Mouse (Mus musculus): ENCODE measurements around the gene Ei24. TPM values are rescaled to one million over a fixed set of nuclear protein-coding genes. Genes with fewer than 3 reads are reported as not detected.

Gene Ei24
- total RNA-seq (2021) = 100 to 1,000 TPM; 116 to 133 TPM
- long read RNA-seq, experiment 1, transcript Ei24-201 (11 exons, 2,220 nt) = major isoform, 80 of 100 reads
- long read RNA-seq, experiment 1, partial matches to known transcripts = 5 of 100 reads
- long read RNA-seq, experiment 1, other reads (novel, unspliced or antisense) = 12 of 100 reads
- long read RNA-seq, experiment 2, transcript Ei24-201 (11 exons, 2,220 nt) = major isoform, 47 of 56 reads
- long read RNA-seq, experiment 2, partial matches to known transcripts = 1 of 56 reads
- long read RNA-seq, experiment 2, other reads (novel, unspliced or antisense) = 5 of 56 reads

DNA sequence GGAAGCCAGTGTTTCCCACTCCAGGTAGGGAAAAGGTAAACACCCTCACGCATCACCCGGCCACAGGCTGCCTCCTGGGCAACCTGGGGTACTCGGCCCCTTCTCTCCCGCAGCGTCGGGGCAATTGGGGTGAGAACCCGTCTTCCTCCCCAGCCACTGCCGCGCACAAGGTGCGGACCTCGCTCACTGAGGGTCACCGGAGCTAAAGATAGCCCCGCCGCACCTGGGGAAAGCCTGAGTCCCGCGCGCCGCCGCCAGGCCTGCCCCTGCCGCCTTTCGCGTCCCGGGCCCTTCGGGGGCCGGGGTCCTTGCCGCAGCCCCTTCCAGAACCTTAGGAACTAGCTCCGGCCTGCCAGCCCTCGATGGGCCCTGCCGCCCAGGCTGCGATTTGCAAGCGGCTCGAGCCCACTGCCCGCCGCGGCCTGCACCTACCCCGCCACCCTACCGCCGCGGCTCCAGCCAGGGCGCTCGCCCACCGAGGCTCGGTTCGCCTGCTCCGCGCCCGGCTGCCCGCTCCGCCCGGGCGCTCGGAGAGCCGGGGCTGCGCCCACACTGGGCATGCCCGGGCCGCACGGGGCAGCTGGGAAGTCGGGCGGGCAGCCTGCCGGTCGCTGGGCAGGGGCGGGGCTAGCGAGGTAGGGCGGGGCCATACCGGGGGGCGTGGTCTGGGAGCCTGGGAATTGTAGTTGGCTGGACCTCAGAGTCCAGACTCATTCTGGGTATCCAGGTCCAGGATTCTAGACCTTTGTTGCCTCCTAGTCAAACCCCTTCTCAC lies at the start of gene Ei24:
Gene Ei24 (minus strand): TSS at position 613 of the 775 bp plus-strand sequence.
- peak; percentile 97 to 98 for DNase-seq

DNA sequence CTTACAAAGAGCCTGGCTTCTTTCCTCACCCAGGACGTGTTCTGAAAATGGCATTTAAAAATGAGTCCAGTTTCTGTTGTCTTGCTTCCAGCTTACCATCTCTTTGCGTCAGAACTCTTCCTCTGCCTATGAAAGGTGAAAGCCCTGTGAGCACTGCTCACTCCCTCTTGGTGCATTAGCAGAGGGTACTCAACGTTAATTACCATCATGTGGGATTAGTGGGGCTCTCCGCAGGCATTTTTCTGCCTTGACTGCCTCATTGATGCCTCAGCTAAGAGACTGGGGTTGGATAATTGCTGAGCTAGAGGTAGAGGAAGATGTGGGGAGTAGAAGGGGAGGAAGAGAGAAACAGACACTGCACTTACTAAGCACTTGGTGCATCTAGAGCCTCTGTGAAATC lies 49.2 kb upstream of the Ei24 start:
- DNase-seq = no peak

DNA sequence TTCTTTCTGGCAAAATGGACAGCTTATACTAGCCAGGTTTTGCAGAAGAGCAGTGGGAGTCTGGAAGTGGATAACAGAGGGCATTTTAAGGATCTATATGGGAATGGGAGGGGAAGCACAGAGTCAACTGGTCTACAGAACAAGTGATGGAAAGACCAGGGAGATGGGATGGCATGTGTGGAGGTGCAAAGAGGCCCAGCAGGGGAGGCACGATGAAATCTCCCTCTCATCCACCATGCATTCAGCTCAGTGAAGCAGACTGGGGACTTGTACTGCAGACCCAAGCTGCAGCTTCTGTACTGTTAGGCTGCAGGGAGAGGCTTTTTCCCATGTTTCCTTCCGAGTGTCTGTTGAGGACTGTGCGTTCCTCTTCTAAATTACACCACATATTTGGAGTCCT lies 36.7 kb upstream of the Ei24 start:
- DNase-seq = no peak

DNA sequence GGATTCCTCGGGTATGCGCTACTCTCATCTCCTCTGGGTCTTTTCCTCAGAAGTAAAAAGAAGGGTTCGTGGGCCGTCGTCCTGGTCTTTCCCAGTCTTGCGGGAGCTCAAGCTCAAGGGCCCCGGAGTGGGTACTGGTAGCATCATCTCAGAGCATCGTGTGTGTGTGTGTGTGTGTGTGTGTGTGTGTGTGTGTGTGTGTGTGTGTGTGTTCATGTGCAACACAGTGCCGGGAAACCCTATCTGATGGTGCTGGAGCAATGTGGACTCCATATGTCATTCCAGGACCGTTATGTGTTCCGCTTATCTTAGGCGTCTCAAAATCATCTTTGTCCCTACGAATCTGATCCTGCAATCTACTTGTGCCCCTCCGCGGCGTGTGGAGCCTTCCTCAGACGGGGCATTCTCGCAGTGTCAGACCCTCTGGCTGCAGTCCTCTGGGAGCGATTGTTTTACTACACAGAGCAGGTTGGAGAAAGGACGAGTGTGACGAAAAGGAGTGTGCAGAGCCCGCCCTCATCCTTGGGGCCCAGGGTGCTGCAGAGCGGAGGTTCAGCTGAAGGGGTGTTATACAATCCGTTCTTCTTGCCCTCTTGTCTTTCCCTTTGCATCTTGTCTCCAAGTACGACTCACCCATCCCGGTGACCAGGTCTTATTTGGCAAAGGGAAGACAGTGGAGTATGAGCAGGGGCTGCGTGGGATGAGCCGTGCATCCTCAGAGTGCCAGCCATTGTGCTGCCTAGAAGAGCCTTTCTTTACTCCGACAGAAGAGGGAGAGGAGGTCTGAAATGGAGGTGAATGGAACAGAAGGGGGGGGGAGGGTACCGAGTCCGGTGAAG lies 36.1 kb upstream of the Ei24 start:
- peak; percentile 8 to 18 for DNase-seq

DNA sequence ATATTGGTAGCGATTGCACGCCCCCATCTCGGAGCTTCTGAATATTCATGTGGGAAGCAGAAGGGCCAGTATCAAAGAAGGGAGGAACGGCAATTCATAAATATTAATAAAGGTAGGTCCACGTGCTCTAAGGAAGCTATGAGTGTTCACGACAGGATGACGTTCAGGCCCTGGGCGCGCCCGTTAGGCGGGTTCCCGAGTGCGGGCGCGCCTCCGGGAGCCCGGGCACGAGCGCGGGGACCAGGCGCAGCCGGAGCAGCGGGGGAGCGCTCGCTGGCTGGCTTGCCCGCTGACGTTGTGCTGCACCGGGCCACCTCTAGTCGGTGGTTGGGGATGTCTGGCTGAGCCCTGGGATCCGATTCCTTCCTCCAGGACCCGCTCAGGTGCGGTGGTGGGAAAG lies 35.3 kb upstream of the Ei24 start:
- peak; percentile 78 to 84 for DNase-seq

DNA sequence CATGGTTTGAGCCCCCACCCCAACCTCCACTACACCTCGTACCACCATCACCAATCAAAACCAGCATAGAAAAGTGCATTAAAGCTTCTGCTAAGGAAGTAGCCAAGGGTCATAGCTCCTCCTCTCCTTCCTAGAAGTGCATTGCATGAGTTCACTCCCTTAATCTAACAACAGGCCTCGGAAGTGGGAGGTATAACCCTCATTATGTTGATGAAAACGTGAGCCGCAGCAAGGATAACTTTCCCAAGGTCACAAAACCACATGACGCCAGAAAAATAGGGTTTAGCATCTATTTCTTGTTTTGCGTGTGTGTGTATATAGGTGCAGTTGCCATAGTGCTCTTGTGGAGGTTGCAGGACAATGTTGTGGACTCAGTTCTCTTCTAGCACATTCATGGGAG lies 34.2 kb upstream of the Ei24 start:
- no peak for DNase-seq

DNA sequence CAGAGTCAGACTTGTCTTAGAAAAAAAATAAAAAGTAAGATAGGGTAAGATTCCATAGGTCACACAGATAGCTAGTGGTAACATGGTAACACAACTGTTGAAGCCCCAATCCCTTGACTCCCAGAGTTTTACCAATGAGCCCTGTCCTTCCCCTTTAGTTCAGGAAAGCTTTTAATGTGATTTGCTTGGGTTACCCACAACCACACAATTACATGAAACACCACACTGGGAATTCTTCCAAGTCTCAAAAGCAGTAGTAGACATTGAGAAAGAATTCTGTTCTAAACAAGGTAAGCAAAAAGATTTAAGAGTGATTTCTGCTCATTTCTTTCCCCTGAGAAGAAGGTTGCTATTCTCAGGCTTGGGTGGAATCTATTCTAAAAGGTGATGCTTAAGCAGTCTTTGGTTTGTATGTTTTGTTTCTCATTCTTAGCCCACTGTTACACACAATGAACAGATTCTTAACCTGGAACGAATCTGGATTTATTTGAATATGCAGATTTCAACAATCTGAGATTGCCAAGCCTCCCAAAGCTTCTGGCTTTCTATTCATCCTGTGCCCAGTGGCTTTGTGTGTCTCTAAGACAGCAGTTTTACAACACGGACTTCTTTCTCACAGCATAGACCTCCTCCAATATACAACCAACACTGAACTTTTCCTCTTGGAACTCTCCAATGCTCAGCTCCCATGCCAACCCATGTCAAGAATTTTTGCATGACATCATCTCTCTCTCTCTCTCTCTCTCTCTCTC lies 29.6 kb upstream of the Ei24 start:
- no peak for DNase-seq

DNA sequence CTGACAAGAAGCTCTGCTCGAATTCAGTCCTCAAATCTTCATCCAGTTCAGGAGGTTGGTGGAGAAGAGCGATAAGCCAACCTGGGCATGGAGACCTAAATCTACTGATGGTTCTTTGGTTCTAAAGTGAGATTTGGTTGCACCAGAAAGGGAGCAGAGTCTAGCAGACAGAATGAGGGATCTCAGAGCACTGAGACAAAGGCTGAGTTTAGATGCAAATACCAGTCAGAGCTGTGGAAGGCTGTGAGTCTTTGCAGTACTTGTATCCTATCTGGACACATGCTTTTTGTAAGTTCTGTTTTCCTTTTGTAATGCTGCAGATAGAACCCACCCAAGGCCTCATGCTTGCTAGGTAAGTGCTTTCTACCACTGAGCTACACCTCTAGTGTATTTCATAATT lies 24.8 kb upstream of the Ei24 start:
- no peak for DNase-seq

DNA sequence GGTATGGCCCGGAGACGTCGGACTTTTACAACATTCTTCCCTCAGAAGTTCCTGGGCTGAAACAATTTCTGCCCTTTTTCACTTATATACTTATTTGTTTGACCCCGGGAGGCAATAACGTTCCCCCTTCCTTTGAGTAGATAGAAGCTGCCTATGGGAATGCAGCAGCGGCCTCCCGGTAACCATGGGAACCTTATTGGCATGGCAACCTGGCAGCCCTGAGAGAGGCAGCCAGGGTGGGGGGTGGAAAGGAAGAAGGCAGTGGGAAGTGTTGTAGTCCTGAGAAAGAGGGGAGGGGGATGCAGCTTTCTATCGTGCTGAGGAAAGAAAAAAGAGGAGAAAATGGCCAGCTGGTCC lies 24.4 kb upstream of the Ei24 start, which contains the start of gene Fez1:
Gene Fez1 (plus strand): TSS at position 221 of the 357 bp plus-strand sequence.
- DNase-seq = peak; percentile 36

DNA sequence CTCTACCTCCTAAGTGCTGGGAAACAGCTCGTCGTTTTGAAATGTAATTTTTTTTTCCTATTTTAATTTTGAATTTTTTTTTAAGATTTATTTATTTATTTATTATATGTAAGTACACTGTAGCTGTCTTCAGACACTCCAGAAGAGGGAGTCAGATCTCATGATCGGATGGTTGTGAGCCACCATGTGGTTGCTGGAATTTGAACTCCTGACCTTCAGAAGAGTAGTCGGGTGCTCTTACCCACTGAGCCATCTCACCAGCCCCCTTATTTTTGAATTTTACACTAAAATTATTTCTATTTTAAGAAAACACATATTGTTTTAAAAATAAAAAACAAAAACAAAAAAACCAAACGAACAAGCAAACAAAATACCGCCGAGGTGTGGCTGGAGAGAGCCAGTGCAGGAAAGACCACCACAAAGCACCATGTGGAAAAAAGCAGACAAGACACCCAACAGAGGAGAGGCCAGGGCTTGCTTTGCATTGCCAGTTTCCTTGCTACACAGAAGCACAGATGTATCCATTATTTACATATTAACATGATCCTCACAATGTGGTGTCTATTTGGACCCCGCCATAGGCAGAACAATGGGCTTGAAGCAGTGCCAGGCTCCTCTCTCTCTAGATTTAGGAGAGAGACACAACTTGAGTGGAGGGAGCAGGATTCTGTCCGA lies 23.9 kb upstream of the Ei24 start:
- no peak for DNase-seq

DNA sequence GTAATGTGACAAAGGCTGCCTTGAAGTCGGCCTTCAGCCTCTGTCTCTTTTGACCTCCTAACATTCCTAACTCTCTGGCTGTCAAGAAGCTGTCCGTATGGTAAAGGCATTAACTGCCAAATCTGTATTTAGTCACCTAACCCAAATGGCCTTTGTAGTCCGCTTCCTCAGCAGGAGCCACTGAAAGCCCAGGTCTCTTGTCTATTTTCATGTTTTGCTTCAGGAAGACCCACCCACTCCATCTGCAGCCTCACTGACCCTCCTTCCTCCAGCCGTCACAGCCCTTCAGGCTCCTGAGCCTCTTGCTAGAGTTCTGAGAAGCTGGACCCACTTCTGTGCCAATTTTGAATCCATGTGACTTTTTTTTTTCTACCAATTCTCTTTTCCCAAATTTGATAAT lies 21.7 kb upstream of the Ei24 start:
- no peak for DNase-seq

DNA sequence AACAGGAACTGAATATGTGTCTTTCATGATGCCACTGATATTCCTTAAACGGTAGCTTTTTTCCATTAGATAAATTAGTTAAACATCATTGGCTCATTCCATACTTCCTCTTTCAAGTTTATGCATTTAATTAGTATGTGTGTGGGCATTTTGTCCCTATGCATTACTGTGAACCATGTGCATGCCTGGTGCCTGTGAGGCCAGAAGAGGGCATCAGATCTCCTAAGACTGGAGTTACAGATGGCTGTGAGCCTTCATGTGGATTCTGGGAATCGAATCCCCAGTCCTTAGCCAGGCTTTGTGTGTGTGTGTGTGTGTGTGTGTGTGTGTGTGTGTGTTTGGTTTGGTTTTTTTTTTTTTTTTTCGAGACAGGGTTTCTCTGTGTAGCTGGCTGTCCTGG lies 17.3 kb upstream of the Ei24 start:
- DNase-seq = no peak

DNA sequence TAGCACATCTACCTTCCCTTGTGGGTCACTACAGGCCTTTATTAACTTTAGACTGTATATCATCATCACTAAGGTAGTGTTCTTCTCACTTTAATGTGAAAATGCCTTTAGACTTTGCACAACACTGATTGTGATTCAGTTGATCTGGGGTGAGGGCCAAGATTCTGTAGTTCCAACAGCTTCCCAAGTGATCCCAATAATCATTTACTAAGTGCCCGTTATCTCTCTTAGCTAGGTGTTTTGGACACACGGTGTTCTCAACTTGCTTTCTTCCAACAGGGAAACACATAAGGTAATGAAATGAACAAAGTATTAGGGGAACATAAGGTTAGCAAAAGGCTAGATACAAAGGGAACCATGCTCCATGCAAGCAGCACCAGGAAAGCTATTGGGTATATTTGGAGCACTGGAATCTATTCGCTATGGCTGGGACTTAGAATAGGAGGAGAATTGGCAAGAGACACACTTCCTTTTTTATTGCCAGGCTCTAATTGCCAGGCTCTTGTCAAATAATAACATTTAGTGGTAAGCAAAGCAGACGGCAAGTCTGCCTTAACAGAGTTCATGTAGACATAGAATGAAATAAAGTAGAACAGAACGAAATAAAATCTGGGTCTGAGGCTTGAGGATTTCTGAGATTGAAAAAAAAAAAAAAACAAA lies 11.1 kb upstream of the Ei24 start:
- no peak for DNase-seq

DNA sequence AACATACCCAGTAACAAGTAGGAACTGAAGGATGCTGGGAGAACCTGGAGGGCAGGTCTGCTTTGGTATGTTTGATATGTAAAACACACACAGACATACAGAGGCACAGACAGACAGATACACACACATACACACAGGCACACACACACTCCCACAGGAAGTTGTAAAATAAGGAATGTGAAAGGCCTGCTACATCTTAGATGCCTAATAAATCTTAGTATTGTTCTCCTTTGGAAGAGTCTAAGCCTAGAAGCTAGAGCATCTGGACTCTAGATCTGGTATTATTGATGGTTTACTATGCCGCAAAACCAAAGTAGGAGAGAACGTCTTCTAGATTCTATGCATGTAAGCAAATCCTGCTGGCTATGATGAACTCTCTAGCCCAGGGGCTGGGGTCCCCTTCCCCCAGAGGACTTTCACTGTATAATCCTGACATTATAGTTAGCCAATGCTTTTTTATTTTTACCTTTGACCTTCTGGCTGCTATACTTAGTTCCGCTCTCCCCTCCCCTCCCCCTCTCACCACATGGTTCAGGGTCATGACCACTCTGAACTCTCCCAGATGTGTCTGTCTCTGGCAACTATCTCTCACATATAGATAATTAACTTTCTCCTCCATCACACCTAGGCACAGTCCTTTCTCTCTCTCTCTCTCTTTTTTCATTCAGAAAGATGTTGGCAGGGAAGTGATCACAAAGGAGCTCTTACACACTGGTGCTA lies 8.2 kb upstream of the Ei24 start:
- DNase-seq = no peak

DNA sequence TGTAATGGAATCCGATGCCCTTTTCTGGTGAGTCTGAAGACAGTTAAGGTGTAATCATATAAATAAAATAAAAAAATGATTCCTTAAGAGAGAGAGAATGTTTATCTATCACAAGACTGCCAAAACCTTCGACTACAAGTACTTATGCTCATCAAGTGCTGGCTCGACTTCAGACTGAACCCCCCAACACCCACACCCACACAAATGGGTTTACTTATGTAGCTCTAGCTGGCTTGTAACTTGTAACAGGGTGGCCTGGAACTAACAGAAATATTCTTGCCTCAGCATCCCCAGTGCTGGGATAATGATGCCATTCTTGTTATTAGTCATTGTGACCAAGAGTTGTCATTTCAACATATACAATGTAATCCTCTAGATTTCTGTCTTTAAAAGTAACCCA lies 6.7 kb upstream of the Ei24 start:
- DNase-seq = no peak

DNA sequence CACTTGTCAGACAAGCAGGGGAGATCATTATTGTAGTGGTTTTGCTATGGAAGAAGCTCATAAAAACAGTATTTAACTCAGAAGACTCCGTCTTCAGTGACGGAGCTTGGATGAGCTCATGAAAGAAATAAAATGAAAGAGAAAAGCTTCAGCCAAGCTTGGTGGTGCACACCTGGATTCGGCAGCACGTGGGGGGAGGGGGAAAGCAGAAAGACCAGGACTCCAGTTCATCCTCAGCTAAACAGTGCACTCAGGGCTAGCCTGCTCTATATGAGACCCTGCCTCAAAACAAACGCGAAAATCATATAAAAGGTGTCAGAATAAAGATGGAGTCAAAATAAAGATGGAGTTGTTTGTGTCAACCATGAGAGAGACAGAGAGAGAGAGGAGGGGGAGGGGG lies 6.2 kb upstream of the Ei24 start:
- no peak for DNase-seq

DNA sequence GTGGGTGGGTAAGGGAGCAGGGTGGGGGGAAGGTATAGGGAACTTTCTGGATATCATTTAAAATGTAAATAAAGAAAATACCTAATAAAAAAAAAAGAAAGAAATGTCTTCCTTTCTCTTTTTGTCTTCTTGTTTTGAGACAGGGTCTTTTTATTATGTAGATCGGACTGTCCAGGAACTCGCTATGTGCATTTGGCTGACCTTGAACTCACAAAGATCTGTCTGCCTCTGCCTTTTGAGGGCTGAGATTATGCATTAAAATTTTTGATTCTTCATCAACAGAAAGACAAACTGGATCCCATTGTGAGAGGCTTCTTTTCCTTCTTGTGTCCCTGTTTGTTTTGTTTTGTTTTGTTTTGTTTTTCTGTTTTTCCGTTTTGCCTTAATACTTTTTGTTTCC lies 5.8 kb upstream of the Ei24 start:
- no peak for DNase-seq

DNA sequence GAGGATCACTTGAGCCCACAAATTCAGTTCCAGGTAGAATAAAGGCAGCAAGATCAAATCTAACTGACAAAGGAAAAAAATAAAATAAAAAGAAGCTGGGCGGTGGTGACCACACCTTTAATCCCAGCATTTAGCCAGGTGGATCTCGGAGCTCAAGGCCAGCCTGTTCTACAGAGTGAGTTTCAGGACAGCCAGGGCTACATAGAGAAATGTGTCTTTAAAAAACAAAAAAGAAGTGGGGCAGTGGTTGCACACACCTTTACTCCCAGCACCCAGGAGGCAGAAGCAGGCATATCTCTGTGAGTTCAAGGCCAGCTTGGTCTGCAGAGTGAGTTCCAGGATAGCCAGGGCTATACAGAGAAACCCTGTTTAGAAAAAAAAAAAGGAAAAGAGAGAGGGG lies 4.8 kb upstream of the Ei24 start:
- no peak for DNase-seq

DNA sequence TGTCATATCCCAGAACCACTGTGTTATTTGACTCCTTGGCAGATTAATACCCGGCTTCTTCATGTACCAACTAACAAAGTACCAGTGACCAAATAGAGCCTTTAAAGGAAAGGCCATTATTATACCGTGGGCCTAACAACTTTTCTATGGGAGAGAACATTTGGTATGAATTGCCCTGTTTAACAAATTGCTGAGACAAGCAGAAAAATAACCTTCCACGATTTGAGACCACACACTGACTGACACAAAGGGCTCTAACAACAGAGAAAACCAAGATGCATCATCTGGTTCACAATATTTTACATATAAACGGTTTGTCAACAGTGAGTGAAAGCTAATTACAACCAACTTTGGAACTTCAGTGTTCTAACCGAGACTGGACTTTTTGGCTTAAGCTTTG lies 969 bp downstream of the Ei24 start:
- DNase-seq = no peak

DNA sequence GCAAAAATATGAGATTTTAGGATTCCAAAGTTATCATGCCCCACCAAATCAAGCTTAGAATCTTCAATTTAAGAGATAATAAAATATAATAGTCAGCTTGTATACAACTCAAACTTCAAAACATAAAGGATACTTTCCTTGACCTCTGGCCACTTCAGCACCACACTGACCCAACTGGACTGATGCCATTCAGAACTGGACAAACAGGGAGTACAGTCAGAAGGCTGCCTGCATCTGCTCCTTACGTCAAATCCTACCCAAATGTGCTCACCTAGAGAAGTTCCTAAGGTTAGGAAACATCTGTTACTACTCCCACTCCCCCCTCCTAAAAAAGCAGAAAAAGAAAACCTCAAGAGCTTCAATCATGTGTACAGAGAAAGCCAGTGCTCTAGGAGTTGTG lies 1.6 kb downstream of the Ei24 start:
- DNase-seq = peak in 1 of 2 experiments; percentile 15
